Mouse (Mus musculus): ENCODE data around the gene Slc38a11. TPM values are rescaled to one million over a fixed set of nuclear protein-coding genes. Genes with fewer than 3 reads are reported as not detected.

Slc38a11 gene
- total RNA-seq (2021) = under 1 TPM; 0.71 to 0.78 TPM
- long read RNA-seq, experiment 1, partial matches to known transcripts = 0 of 1 reads
- long read RNA-seq, experiment 1, other reads (novel, unspliced or antisense) = 0 of 1 reads
- long read RNA-seq, experiment 2, partial matches to known transcripts = 0 of 1 reads
- long read RNA-seq, experiment 2, other reads (novel, unspliced or antisense) = 0 of 1 reads

- no peak for DNase-seq (ENCODE audit: low spot score)
These were observed at the start of gene Slc38a11 for GRCm38 (mm10) chr2:65363828-65364497. Gene Slc38a11, minus strand, starts transcription at chr2:65364034.

- DNase-seq (ENCODE audit: low spot score) = no peak
These were observed 43.3 kb upstream of the Slc38a11 start for GRCm38 (mm10) chr2:65407110-65407509.

- DNase-seq (ENCODE audit: low spot score) = no peak
These were observed 41.6 kb upstream of the Slc38a11 start for GRCm38 (mm10) chr2:65405407-65405806.

- DNase-seq (ENCODE audit: low spot score) = no peak
These were observed 38.2 kb upstream of the Slc38a11 start for GRCm38 (mm10) chr2:65402001-65402400.

GRCm38 (mm10) chr2:65399938-65400337, 36.1 kb upstream of the Slc38a11 start:
- no peak for DNase-seq (ENCODE audit: low spot score)

GRCm38 (mm10) chr2:65396128-65396527, 32.3 kb upstream of the Slc38a11 start:
- DNase-seq (ENCODE audit: low spot score) = no peak

GRCm38 (mm10) chr2:65393061-65393460, 29.2 kb upstream of the Slc38a11 start:
- DNase-seq (ENCODE audit: low spot score) = no peak

GRCm38 (mm10) chr2:65391322-65391721, 27.5 kb upstream of the Slc38a11 start:
- no peak for DNase-seq (ENCODE audit: low spot score)

- no peak for DNase-seq (ENCODE audit: low spot score)
These were observed 21.0 kb upstream of the Slc38a11 start for GRCm38 (mm10) chr2:65384815-65385214.

GRCm38 (mm10) chr2:65382485-65382884, 18.7 kb upstream of the Slc38a11 start:
- peak; percentile 13 for DNase-seq (ENCODE audit: low spot score)

GRCm38 (mm10) chr2:65378425-65378824, 14.6 kb upstream of the Slc38a11 start:
- peak; percentile 34 for DNase-seq (ENCODE audit: low spot score)

GRCm38 (mm10) chr2:65374410-65374809, 10.6 kb upstream of the Slc38a11 start:
- DNase-seq (ENCODE audit: low spot score) = no peak

GRCm38 (mm10) chr2:65373076-65373475, 9.2 kb upstream of the Slc38a11 start:
- DNase-seq (ENCODE audit: low spot score) = no peak

- no peak for DNase-seq (ENCODE audit: low spot score)
These were observed 2.9 kb downstream of the Slc38a11 start for GRCm38 (mm10) chr2:65360736-65361475.

GRCm38 (mm10) chr2:65347367-65347766, 16.5 kb downstream of the Slc38a11 start:
- no peak for DNase-seq (ENCODE audit: low spot score)

- DNase-seq (ENCODE audit: low spot score) = no peak
These were observed 16.9 kb downstream of the Slc38a11 start for GRCm38 (mm10) chr2:65346915-65347314.

GRCm38 (mm10) chr2:65346037-65346436, 17.8 kb downstream of the Slc38a11 start:
- DNase-seq (ENCODE audit: low spot score) = no peak

GRCm38 (mm10) chr2:65342057-65342456, 21.8 kb downstream of the Slc38a11 start:
- DNase-seq (ENCODE audit: low spot score) = no peak

- DNase-seq (ENCODE audit: low spot score) = no peak
These were observed 23.0 kb downstream of the Slc38a11 start for GRCm38 (mm10) chr2:65340839-65341238.

GRCm38 (mm10) chr2:65337378-65338140, 26.3 kb downstream of the Slc38a11 start:
- DNase-seq (ENCODE audit: low spot score) = peak; percentile 19

- no peak for DNase-seq (ENCODE audit: low spot score)
These were observed 27.2 kb downstream of the Slc38a11 start for GRCm38 (mm10) chr2:65336608-65337007.

- DNase-seq (ENCODE audit: low spot score) = no peak
These were observed 29.7 kb downstream of the Slc38a11 start for GRCm38 (mm10) chr2:65334091-65334490.
